Mouse (Mus musculus) limb, embryonic 14.5 days (tissue): ENCODE data around the gene Sidt1. TPM values are rescaled to one million over a fixed set of nuclear protein-coding genes. Genes with fewer than 3 reads are reported as not detected.

Source experiments
- ATAC-seq: fragments of 200-750 bp; cut with Nextera tagmentation; 2 replicates; pipeline ENCODE4 v1.8.0; 2017; ENCODE audit warnings: low read depth, moderate number of reproducible peaks, moderate TSS enrichment; ENCODE audit not compliant: low FRiP score
- DNase-seq: peaks from one replicate; pipeline ENCODE4 v3.0.0-alpha.2; 2015; ENCODE audit warnings: low spot score
- H3K27ac ChIP-seq: fragments of 300-500 bp; sonication (generic); replicated peaks from 2 replicates; pipeline ENCODE4 v1.5.1; 2014; ENCODE audit warnings: low read depth, mild to moderate bottlenecking, low read length, moderate library complexity, mixed read lengths
- H3K27me3 ChIP-seq: fragments of 300-500 bp; sonication (generic); 2 replicates; pipeline ENCODE4 v1.6.1; 2014; ENCODE audit warnings: low read length, mixed read lengths; ENCODE audit not compliant: control insufficient read depth, insufficient read depth
- H3K36me3 ChIP-seq: fragments of 300-500 bp; sonication (generic); 2 replicates; pipeline ENCODE4 v1.6.1; 2014; ENCODE audit warnings: mild to moderate bottlenecking, low read length, moderate library complexity, mixed read lengths; ENCODE audit not compliant: control insufficient read depth, insufficient read depth
- H3K4me1 ChIP-seq: fragments of 300-500 bp; sonication (generic); 2 replicates; pipeline ENCODE4 v1.6.1; 2014; ENCODE audit warnings: antibody characterized with exemption, low read length, mixed read lengths; ENCODE audit not compliant: control insufficient read depth, insufficient read depth
- H3K4me2 ChIP-seq: fragments of 300-500 bp; sonication (generic); replicated peaks from 2 replicates; pipeline ENCODE4 v1.6.1; 2014; ENCODE audit warnings: low read depth, mild to moderate bottlenecking, low read length, moderate library complexity; ENCODE audit not compliant: severe bottlenecking
- H3K4me3 ChIP-seq: fragments of 300-500 bp; sonication (generic); replicated peaks from 2 replicates; pipeline ENCODE4 v1.5.1; 2014; ENCODE audit warnings: low read length
- H3K9ac ChIP-seq: fragments of 300-500 bp; sonication (generic); 2 replicates; pipeline ENCODE4 v1.6.1; 2014; ENCODE audit warnings: mild to moderate bottlenecking, low read depth, low read length, moderate library complexity; ENCODE audit not compliant: severe bottlenecking
- H3K9me3 ChIP-seq: fragments of 300-500 bp; sonication (generic); 2 replicates; pipeline ENCODE4 v1.6.1; 2016; ENCODE audit warnings: low read length; ENCODE audit not compliant: control insufficient read depth
- POLR2A ChIP-seq: fragments of 200-500 bp; IDR thresholded peaks from 2 replicates; pipeline ENCODE4 v1.8.0; 2012; ENCODE audit warnings: inconsistent platforms, mild to moderate bottlenecking, moderate library complexity, borderline replicate concordance; ENCODE audit not compliant: insufficient read depth, insufficient read length; ENCODE audit errors: extremely low read depth
- WGBS: fragments of 180-500 bp; shearing (Covaris S2); extraction: QIAGEN DNeasy Blood & Tissue Kit; methylation state at CpG from one replicate; pipeline ENCODE4 v1.1.7; 2014; 5-methylcytosine and 5-hydroxymethylcytosine counted together
- polyA plus RNA-seq, 2 experiments: library from polyadenylated mRNA; depleted of rRNA in 1 of 2; stranded (reverse) in 1 of 2; unstranded in 1 of 2; fragments of >200 nt; fragmentation: Nextera tagmentation in 1 of 2; extraction: Ambion mirVana in 1 of 2; gene quantifications; 2 replicates each; pipeline versions ENCODE4 v1.2.1 to v1.2.3; 2012 to 2014

The Sidt1 gene
- polyA plus RNA-seq, 2 experiments = 0.40 to 0.79 TPM

- no peaks in the 10 kb centered on the region for H3K36me3 ChIP-seq
- DNase-seq = no peak
- no peak for TF ChIP-seq POLR2A
- H3K27me3 ChIP-seq = no peaks in the 10 kb centered on the region
- H3K4me3 ChIP-seq = no peak overlapping the region
- H3K9ac ChIP-seq = no peak overlapping the region
- 57% methylated on average over 4 of the region's 4 CpGs for WGBS
- no peak overlapping the region for H3K27ac ChIP-seq
- H3K4me2 ChIP-seq = no peak overlapping the region
- no peak for ATAC-seq
- H3K9me3 ChIP-seq = no peaks in the 10 kb centered on the region
- H3K4me1 ChIP-seq = no peaks in the 10 kb centered on the region
Observed at GRCm38 (mm10) chr16:44289004-44289648, 43.9 kb downstream of the Sidt1 start.

GRCm38 (mm10) chr16:44287356-44287950, 45.5 kb downstream of the Sidt1 start:
- Histone ChIP-seq H3K27ac (no peak overlapping the region), H3K4me1 (no peaks in the 10 kb centered on the region), H3K9ac (no peak overlapping the region), H3K4me2 (no peak overlapping the region), H3K9me3 (no peaks in the 10 kb centered on the region), H3K27me3 (no peaks in the 10 kb centered on the region), H3K4me3 (no peak overlapping the region), H3K36me3 (no peaks in the 10 kb centered on the region)
- WGBS = 54% methylated on average over 7 of the region's 7 CpGs
- ATAC-seq (no peak), DNase-seq (peak; percentile 12)
- no peak for TF ChIP-seq POLR2A

GRCm38 (mm10) chr16:44282614-44283325, 50.2 kb downstream of the Sidt1 start:
- no peaks in the 10 kb centered on the region for H3K4me1 ChIP-seq
- WGBS = 72% methylated on average over 5 of the region's 5 CpGs
- H3K4me2 ChIP-seq = no peak overlapping the region
- no peak for ATAC-seq
- H3K27ac ChIP-seq = no peak overlapping the region
- TF ChIP-seq POLR2A = no peak
- H3K9me3 ChIP-seq = no peaks in the 10 kb centered on the region
- H3K36me3 ChIP-seq = no peaks in the 10 kb centered on the region
- no peaks in the 10 kb centered on the region for H3K27me3 ChIP-seq
- H3K4me3 ChIP-seq = no peak overlapping the region
- DNase-seq = no peak
- no peak overlapping the region for H3K9ac ChIP-seq

GRCm38 (mm10) chr16:44282036-44282435, 51.0 kb downstream of the Sidt1 start:
- H3K36me3 ChIP-seq = no peaks in the 10 kb centered on the region
- H3K4me1 ChIP-seq = no peaks in the 10 kb centered on the region
- ATAC-seq = no peak
- WGBS = 79% methylated on average over 3 of the region's 3 CpGs
- TF ChIP-seq POLR2A = no peak
- no peak overlapping the region for H3K4me2 ChIP-seq
- no peak for DNase-seq
- no peak overlapping the region for H3K4me3 ChIP-seq
- no peaks in the 10 kb centered on the region for H3K27me3 ChIP-seq
- H3K27ac ChIP-seq = no peak overlapping the region
- no peaks in the 10 kb centered on the region for H3K9me3 ChIP-seq
- H3K9ac ChIP-seq = no peak overlapping the region

GRCm38 (mm10) chr16:44280806-44281205, 52.2 kb downstream of the Sidt1 start:
- no peaks in the 10 kb centered on the region for H3K4me1 ChIP-seq
- no peaks in the 10 kb centered on the region for H3K36me3 ChIP-seq
- no peak for TF ChIP-seq POLR2A
- no peak overlapping the region for H3K4me2 ChIP-seq
- no peak for ATAC-seq
- no peak overlapping the region for H3K9ac ChIP-seq
- DNase-seq = no peak
- 60% methylated on average over 2 of the region's 2 CpGs for WGBS
- H3K27me3 ChIP-seq = no peaks in the 10 kb centered on the region
- H3K9me3 ChIP-seq = no peaks in the 10 kb centered on the region
- no peak overlapping the region for H3K27ac ChIP-seq
- no peak overlapping the region for H3K4me3 ChIP-seq
